10 mouse cellular contexts compared by ENCODE assay signal in the genomic region with DNA sequence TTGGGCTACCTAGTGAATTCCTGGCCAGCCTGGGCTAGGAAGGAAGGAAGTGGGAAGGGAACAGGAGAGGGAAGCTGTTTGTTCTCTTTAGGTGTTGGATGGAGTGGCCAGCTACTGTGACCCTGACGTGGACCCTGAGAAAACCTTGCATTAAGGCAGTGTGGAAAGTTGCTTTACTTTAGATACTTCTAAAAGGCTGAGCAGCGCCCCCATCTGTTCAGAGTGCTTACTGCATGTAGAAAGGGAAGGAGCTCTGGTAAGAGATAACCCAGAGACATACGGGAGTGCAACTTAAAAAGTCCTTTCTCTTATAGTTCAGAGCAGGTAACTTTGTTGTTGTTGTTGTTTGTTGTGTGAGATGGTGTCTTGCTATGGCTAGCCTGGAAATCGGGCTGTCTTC. TPM values are rescaled to one million over a fixed set of nuclear protein-coding genes. Genes with fewer than 3 reads are reported as not detected.
DNase-seq lines count a peak whose midpoint lies in the region; ATAC-seq and TF ChIP-seq lines count a peak whose summit lies in the region.
"Had no signal": no experiment of that assay in that cellular context is flagged by ENCODE, and none has a peak within 500 bp of the region (broad histone marks: within the 10 kb centered on the region; RNA-seq: fewer than 3 reads in every experiment).

No protein-coding gene starts in this region.

- dilution Hi-C loops in CH12.LX (cut with MboI; ENCODE audit: extremely low pct_ligation_motif_present, extremely low pct_unique_long_range_greater_than_20kb, low sequenced_read_pairs) = no loop called here

- H3K4me1 ChIP-seq in CH12.LX (ENCODE audit: control insufficient read depth in 1 of 2, insufficient read depth in 2 of 2) = peaks cover 11 to 25% of the 10 kb centered on the region in 2 experiments
- H3K4me1 ChIP-seq in limb, embryonic 11.5 days (ENCODE audit: control insufficient read depth, insufficient read depth, low read length) = no peaks in the 10 kb centered on the region

- peak overlapping the region; percentile 29; the same call in 1 of the 2 replicates for H3K27ac ChIP-seq in layer of hippocampus, adult 2 months
- H3K27ac ChIP-seq in CH12.LX (ENCODE audit: insufficient read depth, low read depth) = no peak overlapping the region
- H3K27ac ChIP-seq in limb, embryonic 11.5 days (replicated peaks; ENCODE audit: low read depth, low read length) = no peak overlapping the region

- peak; percentile 53 for TF ChIP-seq RAD21 in CH12.LX (IDR thresholded peaks at IDR 0.05; ENCODE audit: low read depth, low read length)

- H3K4me2 ChIP-seq in CH12.LX (ENCODE audit: insufficient read depth, low read depth, poor library complexity, severe bottlenecking) = no peak overlapping the region
- H3K4me2 ChIP-seq in limb, embryonic 11.5 days (ENCODE audit: low read depth, severe bottlenecking) = no peak overlapping the region

- no peaks in the 10 kb centered on the region for H3K79me2 ChIP-seq in CH12.LX (replicated peaks; ENCODE audit: control insufficient read depth, extremely low read depth, insufficient read depth, poor library complexity, severe bottlenecking)

- ATAC-seq in limb, embryonic 11.5 days (ENCODE audit: insufficient number of reproducible peaks, low FRiP score, low TSS enrichment, low read depth) = no peak
- ATAC-seq in erythroid progenitor cell, adult 5-6 weeks (replicated peaks; ENCODE audit: low FRiP score, poor library complexity, severe bottlenecking) = no peak

- H3K9ac ChIP-seq in CH12.LX (ENCODE audit: insufficient read depth, low read depth) = no peak overlapping the region
- no peak overlapping the region for H3K9ac ChIP-seq in limb, embryonic 11.5 days (ENCODE audit: low read length)

- TF ChIP-seq EP300 in CH12.LX (IDR thresholded peaks at IDR 0.05; ENCODE audit: low read length) = no peak

- H3K27me3 ChIP-seq in CH12.LX (replicated peaks) = no peaks in the 10 kb centered on the region
- no peaks in the 10 kb centered on the region for H3K27me3 ChIP-seq in limb, embryonic 11.5 days (ENCODE audit: control insufficient read depth, insufficient read depth, low read length)
- H3K27me3 ChIP-seq: megakaryocyte, embryonic 14.5 days had no signal

- 47% methylated on average over 4 of the region's 4 CpGs for WGBS in limb, embryonic 11.5 days

- H3K36me3 ChIP-seq in CH12.LX (replicated peaks in 1 of 2; ENCODE audit: control insufficient read depth in 1 of 2, insufficient read depth in 1 of 2, low read length in 1 of 2) = peaks cover 19 to 66% of the 10 kb centered on the region in 2 experiments
- peaks cover 6% of the 10 kb centered on the region; the same call in 1 of the 2 replicates for H3K36me3 ChIP-seq in limb, embryonic 11.5 days (ENCODE audit: control insufficient read depth, insufficient read depth, low read length)

- H3K4me3 ChIP-seq in layer of hippocampus, adult 2 months = no peak overlapping the region
- no peak overlapping the region for H3K4me3 ChIP-seq in CH12.LX (replicated peaks in 1 of 3; ENCODE audit: low read depth in 2 of 3, low read length in 2 of 3, poor library complexity in 1 of 3)
- no peak overlapping the region for H3K4me3 ChIP-seq in limb, embryonic 11.5 days (ENCODE audit: low read depth, low read length)
- H3K4me3 ChIP-seq: megakaryocyte, embryonic 14.5 days had no signal

- in situ Hi-C loops in CH12.LX (cut with MboI; ENCODE audit: low pct_ligation_motif_present, low pct_unique_long_range_greater_than_20kb, low sequenced_read_pairs) = no loop called here

- H3K9me3 ChIP-seq in CH12.LX (replicated peaks; ENCODE audit: low read length) = no peaks in the 10 kb centered on the region
- H3K9me3 ChIP-seq in limb, embryonic 11.5 days (ENCODE audit: control insufficient read depth, low read length) = no peaks in the 10 kb centered on the region

- TF ChIP-seq POLR2A in CH12.LX (IDR thresholded peaks at IDR 0.05; ENCODE audit: low read depth, low read length) = no peak

- TF ChIP-seq CTCF in layer of hippocampus, adult 2 months (conservative IDR thresholded peaks at IDR 0.05) = peak; percentile 88
- TF ChIP-seq CTCF in CH12.LX (conservative IDR thresholded peaks at IDR 0.05 in 1 of 2, IDR thresholded peaks at IDR 0.05 in 1 of 2; ENCODE audit: low read depth in 2 of 2, low read length in 2 of 2) = peak; percentile 70 to 75

- peak in 1 of 2 experiments; percentile 75 for DNase-seq in layer of hippocampus, adult 2 months (ENCODE audit: low spot score in 2 of 2)
- no peak for DNase-seq in layer of hippocampus, adult 9-11 months
- DNase-seq in CH12.LX (ENCODE audit: extremely low read depth) (peak; percentile 61), adipocyte (ENCODE audit: low spot score) (peak; percentile 54)
- peak; percentile 66 for DNase-seq in embryo, embryonic 11 days
- DNase-seq in limb, embryonic 11.5 days (ENCODE audit: low spot score) = peak; percentile 65
- DNase-seq in right cerebral cortex, postnatal 4 days = peak; percentile 76

TF ChIP-seq in CH12.LX, 34 proteins besides CTCF, POLR2A, EP300 and RAD21:
- peak; percentile 58; the same call in 1 of the 2 replicates for TF ChIP-seq SMC3 (IDR thresholded peaks at IDR 0.05; ENCODE audit: low read depth, low read length)
- no peak for TF ChIP-seq POLR2AphosphoS2 (IDR thresholded peaks at IDR 0.05; ENCODE audit: low read depth, low read length)
- no peak for TF ChIP-seq ZNF384 (IDR thresholded peaks at IDR 0.05; ENCODE audit: low read depth, low read length)

RNA-seq across cellular contexts. Expression of a gene that starts 40.9 kb away (rescaled TPM):
- 10 to 100 TPM; 18.6 to 26.3 TPM for total RNA-seq in layer of hippocampus, adult 2 months (2021)
- 1.9 and 2.5 TPM in 2 replicates for total RNA-seq in CH12.LX (2012; rRNA removed)
- 8.4 and 11.0 TPM in 2 replicates for total RNA-seq in CH12.LX (2014; rRNA removed)
- 21.4 and 24.2 TPM in 2 replicates for polyA plus RNA-seq in CH12.LX (2012; ENCODE audit: insufficient read length, low read depth)
- polyA plus RNA-seq in limb, embryonic 11.5 days (2014; fragmentation: Nextera tagmentation; extraction: Ambion mirVana) = 0.33 and 0.55 TPM in 2 replicates
- total RNA-seq in erythroid progenitor cell, adult 5-6 weeks (2015; ENCODE audit: low replicate concordance) = not detected in 2 replicates
- total RNA-seq in erythroid progenitor cell, adult 5-6 weeks (2017; ENCODE audit: low replicate concordance) = not detected in 2 replicates
- total RNA-seq: gastrocnemius, postnatal 4 days had no signal

RNA-seq across cellular contexts. Expression of a gene that starts 45.8 kb away (rescaled TPM):
- total RNA-seq in layer of hippocampus, adult 2 months (2021) = under 1 TPM; 0.22 to 0.79 TPM
- 14.9 and 17.5 TPM in 2 replicates for total RNA-seq in CH12.LX (2012; rRNA removed)
- total RNA-seq in CH12.LX (2014; rRNA removed) = 25.0 and 27.0 TPM in 2 replicates
- 17.1 and 20.0 TPM in 2 replicates for polyA plus RNA-seq in CH12.LX (2012; ENCODE audit: insufficient read length, low read depth)
- 17.7 and 22.1 TPM in 2 replicates for polyA plus RNA-seq in limb, embryonic 11.5 days (2014; fragmentation: Nextera tagmentation; extraction: Ambion mirVana)
- total RNA-seq in erythroid progenitor cell, adult 5-6 weeks (2015; ENCODE audit: low replicate concordance) = 17.3 and 20.1 TPM in 2 replicates
- total RNA-seq in erythroid progenitor cell, adult 5-6 weeks (2017; ENCODE audit: low replicate concordance) = 30.4 and 63.0 TPM in 2 replicates

Comparison
In these comparisons a context has a peak if more than half of its experiments do, and no peak if none do; other contexts are left out.
1. RNA of a gene that starts 45.8 kb away (total RNA-seq): 17.3 to 63.0 TPM in erythroid progenitor cell, adult 5-6 weeks and 14.9 to 27.0 TPM in CH12.LX; 0.22 to 0.79 TPM in layer of hippocampus, adult 2 months; every median in the first group is over 4 times any median in the second.